Mouse (Mus musculus): ENCODE measurements around the gene Tmem82. TPM values are rescaled to one million over a fixed set of nuclear protein-coding genes. Genes with fewer than 3 reads are reported as not detected.

Gene Tmem82
- total RNA-seq, 1 experiment: 3.9 TPM

DNA sequence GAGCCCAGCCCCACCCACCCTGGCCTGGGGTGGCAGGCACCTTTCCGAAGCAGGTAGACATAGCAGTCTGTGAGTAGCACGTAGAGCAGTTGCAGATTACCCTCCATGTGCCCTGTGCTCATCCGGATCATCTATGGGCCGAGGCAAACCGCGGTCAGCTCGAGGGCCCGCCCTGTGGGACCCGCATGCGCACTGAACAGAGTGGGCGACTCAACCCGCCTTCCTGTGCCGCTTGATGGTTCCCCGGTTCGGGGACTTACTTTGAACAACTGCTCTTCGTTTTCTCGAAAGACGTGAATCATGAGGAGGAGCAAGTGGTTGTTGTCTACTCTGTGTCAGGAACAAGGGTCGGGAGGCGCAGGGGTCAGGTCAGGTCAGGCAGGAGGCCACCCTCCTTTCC, 12.8 kb upstream of the Tmem82 start:
- in situ Hi-C loops (cut with MboI; ENCODE audit: low sequenced_read_pairs in 2 of 2, unreplicated experiment in 2 of 2): no loop called here
- H3K9ac ChIP-seq (ENCODE audit: insufficient read depth, low read depth, low read length, poor library complexity, severe bottlenecking): no peak overlapping the region
- no peak for TF ChIP-seq ZNF384 (IDR thresholded peaks at IDR 0.05; ENCODE audit: low read depth, low read length)
- no peak for TF ChIP-seq ZC3H11A (IDR thresholded peaks at IDR 0.05; ENCODE audit: borderline replicate concordance, low read depth, low read length)
- no peak for TF ChIP-seq MAFK (IDR thresholded peaks at IDR 0.05; ENCODE audit: insufficient read depth, low read depth, low read length)
- no peak for TF ChIP-seq CHD2 (IDR thresholded peaks at IDR 0.05; ENCODE audit: low read depth, low read length)
- TF ChIP-seq HCFC1 (IDR thresholded peaks at IDR 0.05; ENCODE audit: borderline replicate concordance, insufficient read depth, low read length): no peak
- no peaks in the 10 kb centered on the region for H3K9me3 ChIP-seq (ENCODE audit: control insufficient read depth, insufficient read depth, low read depth, low read length)
- H3K27ac ChIP-seq (ENCODE audit: insufficient read depth, low read depth, low read length, poor library complexity, severe bottlenecking): no peak overlapping the region
- no peak for DNase-seq (ENCODE audit: low read depth, low spot score)
- H3K4me3 ChIP-seq (ENCODE audit: insufficient read depth in 1 of 2, low read depth in 1 of 2, low read length in 2 of 2, poor library complexity in 1 of 2, severe bottlenecking in 1 of 2): peak overlapping the region in 1 of 2 experiments; percentile 9; a peak in 1 of 4 replicates
- H3K4me1 ChIP-seq (ENCODE audit: control insufficient read depth in 2 of 2, insufficient read depth in 2 of 2, low read length in 2 of 2, poor library complexity in 1 of 2): peaks cover 0 to 12% of the 10 kb centered on the region in 2 experiments; a peak in 1 of 4 replicates
- H3K36me3 ChIP-seq (ENCODE audit: control insufficient read depth, insufficient read depth, low read length, poor library complexity, severe bottlenecking): peaks cover 2% of the 10 kb centered on the region; the same call in 1 of the 2 replicates

DNA sequence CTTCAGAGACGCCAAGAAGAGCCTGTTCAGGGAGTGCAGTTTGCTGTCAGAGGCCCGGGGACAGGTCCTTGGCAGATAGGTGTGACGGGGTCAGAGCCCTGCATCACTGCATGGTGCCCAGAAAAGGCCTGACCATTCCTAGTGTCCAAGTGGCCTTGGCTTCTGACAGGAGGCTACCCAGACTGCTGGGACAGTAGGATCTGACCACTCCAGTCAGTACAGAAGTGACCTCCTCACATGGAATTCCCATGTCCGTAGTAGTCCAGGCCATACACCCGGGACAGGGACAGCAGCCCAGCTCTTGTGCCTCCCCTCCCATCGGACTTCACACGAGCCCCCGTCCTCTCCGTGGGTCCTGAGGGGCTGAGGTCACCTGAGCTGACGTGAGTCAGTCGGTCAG, 11.6 kb upstream of the Tmem82 start:
- in situ Hi-C loops (cut with MboI; ENCODE audit: low sequenced_read_pairs in 2 of 2, unreplicated experiment in 2 of 2): no loop called here
- no peaks in the 10 kb centered on the region for H3K9me3 ChIP-seq (ENCODE audit: control insufficient read depth, insufficient read depth, low read depth, low read length)
- H3K27ac ChIP-seq (ENCODE audit: insufficient read depth, low read depth, low read length, poor library complexity, severe bottlenecking): no peak overlapping the region
- H3K4me3 ChIP-seq (ENCODE audit: insufficient read depth in 1 of 2, low read depth in 1 of 2, low read length in 2 of 2, poor library complexity in 1 of 2, severe bottlenecking in 1 of 2): no peak overlapping the region
- peaks cover 2% of the 10 kb centered on the region; the same call in 1 of the 2 replicates for H3K36me3 ChIP-seq (ENCODE audit: control insufficient read depth, insufficient read depth, low read length, poor library complexity, severe bottlenecking)
- TF ChIP-seq ZC3H11A (IDR thresholded peaks at IDR 0.05; ENCODE audit: borderline replicate concordance, low read depth, low read length) (no peak), MAFK (IDR thresholded peaks at IDR 0.05; ENCODE audit: insufficient read depth, low read depth, low read length) (no peak)
- peaks cover 0 to 13% of the 10 kb centered on the region in 2 experiments; a peak in 1 of 4 replicates for H3K4me1 ChIP-seq (ENCODE audit: control insufficient read depth in 2 of 2, insufficient read depth in 2 of 2, low read length in 2 of 2, poor library complexity in 1 of 2)
- DNase-seq (ENCODE audit: low read depth, low spot score): no peak
- H3K9ac ChIP-seq (ENCODE audit: insufficient read depth, low read depth, low read length, poor library complexity, severe bottlenecking): no peak overlapping the region

DNA sequence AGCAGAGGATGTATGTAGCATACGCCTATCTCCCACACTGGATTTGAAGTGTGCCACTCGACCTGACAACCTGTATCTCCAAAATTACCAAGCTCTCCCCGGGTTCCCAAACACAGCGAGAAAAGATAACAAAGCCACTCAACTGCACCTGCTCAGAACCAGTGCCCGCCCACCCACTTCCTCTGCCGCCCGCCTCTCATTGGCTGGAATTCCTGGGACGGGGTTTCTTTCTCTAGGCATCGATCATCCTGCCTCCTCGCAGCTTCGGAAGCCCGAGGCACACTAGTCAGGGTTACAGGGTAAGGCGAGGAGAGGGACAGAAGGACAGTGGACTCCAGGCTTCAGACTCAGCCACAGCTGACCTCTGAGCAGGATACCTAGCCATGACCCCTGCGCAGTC, 10.2 kb upstream of the Tmem82 start:
- H3K9me3 ChIP-seq (ENCODE audit: control insufficient read depth, insufficient read depth, low read depth, low read length): no peaks in the 10 kb centered on the region
- TF ChIP-seq MAFK (IDR thresholded peaks at IDR 0.05; ENCODE audit: insufficient read depth, low read depth, low read length) (no peak), HCFC1 (IDR thresholded peaks at IDR 0.05; ENCODE audit: borderline replicate concordance, insufficient read depth, low read length) (no peak), ZNF384 (IDR thresholded peaks at IDR 0.05; ENCODE audit: low read depth, low read length) (no peak), CHD2 (IDR thresholded peaks at IDR 0.05; ENCODE audit: low read depth, low read length) (no peak), ZC3H11A (IDR thresholded peaks at IDR 0.05; ENCODE audit: borderline replicate concordance, low read depth, low read length) (no peak)
- H3K4me1 ChIP-seq (ENCODE audit: control insufficient read depth in 2 of 2, insufficient read depth in 2 of 2, low read length in 2 of 2, poor library complexity in 1 of 2): peaks cover 0 to 16% of the 10 kb centered on the region in 2 experiments; a peak in 3 of 4 replicates
- in situ Hi-C loops (cut with MboI; ENCODE audit: low sequenced_read_pairs in 2 of 2, unreplicated experiment in 2 of 2): no loop called here
- peaks cover 2% of the 10 kb centered on the region; the same call in 1 of the 2 replicates for H3K36me3 ChIP-seq (ENCODE audit: control insufficient read depth, insufficient read depth, low read length, poor library complexity, severe bottlenecking)
- DNase-seq (ENCODE audit: low read depth, low spot score): no peak
- peak overlapping the region in 1 of 2 experiments; percentile 26; a peak in 1 of 4 replicates for H3K4me3 ChIP-seq (ENCODE audit: insufficient read depth in 1 of 2, low read depth in 1 of 2, low read length in 2 of 2, poor library complexity in 1 of 2, severe bottlenecking in 1 of 2)
- H3K27ac ChIP-seq (ENCODE audit: insufficient read depth, low read depth, low read length, poor library complexity, severe bottlenecking): no peak overlapping the region
- H3K9ac ChIP-seq (ENCODE audit: insufficient read depth, low read depth, low read length, poor library complexity, severe bottlenecking): no peak overlapping the region

DNA sequence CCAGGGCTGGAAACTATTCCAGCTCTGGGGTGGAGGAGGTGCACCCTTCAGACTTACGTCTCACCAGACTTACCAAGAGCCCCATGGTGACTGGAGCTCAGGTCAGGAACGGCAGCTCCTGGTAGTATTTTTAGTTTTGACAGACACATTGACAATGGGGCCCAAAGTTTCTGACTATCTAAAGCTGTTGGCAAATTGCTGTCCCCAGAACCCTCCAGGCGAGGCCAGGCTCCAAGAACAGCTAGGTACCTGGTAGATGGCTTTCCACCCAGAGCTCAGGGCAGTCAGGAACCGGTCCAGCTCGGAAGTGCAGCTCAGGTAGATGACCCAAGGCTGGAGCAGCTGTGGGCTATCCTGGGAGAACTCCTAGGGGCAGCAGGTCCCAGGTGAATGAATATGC, 9.1 kb upstream of the Tmem82 start:
- H3K27ac ChIP-seq (ENCODE audit: insufficient read depth, low read depth, low read length, poor library complexity, severe bottlenecking): no peak overlapping the region
- in situ Hi-C loops (cut with MboI; ENCODE audit: low sequenced_read_pairs in 2 of 2, unreplicated experiment in 2 of 2): no loop called here

More for the DNA sequence above, 9.1 kb upstream of the Tmem82 start:
- Histone ChIP-seq H3K9me3 (ENCODE audit: control insufficient read depth, insufficient read depth, low read depth, low read length) (no peaks in the 10 kb centered on the region), H3K36me3 (ENCODE audit: control insufficient read depth, insufficient read depth, low read length, poor library complexity, severe bottlenecking) (peaks cover 2% of the 10 kb centered on the region; the same call in 1 of the 2 replicates), H3K4me3 (ENCODE audit: insufficient read depth in 1 of 2, low read depth in 1 of 2, low read length in 2 of 2, poor library complexity in 1 of 2, severe bottlenecking in 1 of 2) (no peak overlapping the region), H3K4me1 (ENCODE audit: control insufficient read depth in 2 of 2, insufficient read depth in 2 of 2, low read length in 2 of 2, poor library complexity in 1 of 2) (peaks cover 0 to 18% of the 10 kb centered on the region in 2 experiments; a peak in 3 of 4 replicates), H3K9ac (ENCODE audit: insufficient read depth, low read depth, low read length, poor library complexity, severe bottlenecking) (no peak overlapping the region)
- no peak for TF ChIP-seq MAFK (IDR thresholded peaks at IDR 0.05; ENCODE audit: insufficient read depth, low read depth, low read length)
- TF ChIP-seq ZNF384 (IDR thresholded peaks at IDR 0.05; ENCODE audit: low read depth, low read length): no peak
- TF ChIP-seq ZC3H11A (IDR thresholded peaks at IDR 0.05; ENCODE audit: borderline replicate concordance, low read depth, low read length): no peak
- no peak for TF ChIP-seq HCFC1 (IDR thresholded peaks at IDR 0.05; ENCODE audit: borderline replicate concordance, insufficient read depth, low read length)
- no peak for TF ChIP-seq CHD2 (IDR thresholded peaks at IDR 0.05; ENCODE audit: low read depth, low read length)
- DNase-seq (ENCODE audit: low read depth, low spot score): no peak
